Mouse (Mus musculus): Measurements from ENCODE around the gene Trnau1ap.
"Not testable (repeated sequence)": the region's sequence is repeated elsewhere in the genome, so short reads cannot be mapped to it uniquely, and the experiment has no call there.

Gene Trnau1ap

DNA sequence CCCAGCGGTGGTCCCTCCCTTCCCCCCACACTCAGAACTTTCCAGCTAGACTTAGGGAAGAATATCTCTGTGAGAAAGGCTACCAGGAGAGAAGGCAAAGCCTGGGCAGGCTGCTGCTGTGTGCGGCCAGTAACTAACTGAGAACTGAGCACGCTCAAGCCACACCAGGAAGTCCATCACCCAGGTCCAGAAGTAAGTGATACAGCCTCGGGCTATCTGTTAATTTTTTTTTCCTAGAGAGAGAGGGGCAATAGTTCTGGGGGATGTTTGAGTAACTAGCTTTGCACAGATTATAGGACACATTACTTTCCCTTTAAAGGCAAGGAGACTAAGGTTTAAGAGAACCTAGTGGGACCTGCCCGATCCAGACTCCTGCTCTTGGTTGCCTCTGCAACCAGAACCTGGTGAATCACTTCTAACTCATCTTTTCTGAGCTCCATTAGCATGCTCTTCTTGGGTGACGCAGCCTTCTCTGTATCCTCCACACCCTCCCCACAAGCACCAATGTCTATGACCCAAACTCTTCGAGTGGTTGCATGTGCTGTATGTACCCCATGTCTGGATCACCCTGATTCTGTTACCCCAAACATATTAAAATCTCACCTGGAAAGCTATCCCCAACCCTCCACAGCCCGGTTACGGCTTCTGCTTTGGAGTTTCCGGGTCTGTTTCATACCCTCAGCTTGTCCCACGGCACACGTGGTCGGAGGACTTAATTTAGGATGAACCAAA lies 15.2 kb upstream of the Trnau1ap start:
- DNase-seq (ENCODE audit: low read depth, low spot score), result no peak

DNA sequence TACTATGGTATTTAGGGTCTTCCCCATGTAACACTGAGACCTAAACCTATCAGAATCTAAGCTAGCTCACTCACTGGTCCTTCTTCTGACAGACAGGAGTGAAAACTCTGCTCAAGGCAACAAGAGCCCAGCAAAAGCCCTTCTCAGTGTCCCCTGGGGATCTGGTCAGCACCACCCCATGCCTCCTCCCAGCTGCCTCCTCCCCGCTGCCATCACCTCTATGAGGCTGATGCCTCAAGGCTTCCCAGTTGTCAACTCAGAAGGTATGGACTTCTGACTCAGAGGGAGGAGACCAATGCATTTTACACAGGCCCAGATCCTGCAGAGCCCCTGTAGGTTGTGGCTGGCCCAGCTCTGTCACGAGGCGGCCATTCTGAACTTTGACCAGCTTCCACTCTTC lies 12.1 kb upstream of the Trnau1ap start:
- no peak for DNase-seq (ENCODE audit: low read depth, low spot score)

DNA sequence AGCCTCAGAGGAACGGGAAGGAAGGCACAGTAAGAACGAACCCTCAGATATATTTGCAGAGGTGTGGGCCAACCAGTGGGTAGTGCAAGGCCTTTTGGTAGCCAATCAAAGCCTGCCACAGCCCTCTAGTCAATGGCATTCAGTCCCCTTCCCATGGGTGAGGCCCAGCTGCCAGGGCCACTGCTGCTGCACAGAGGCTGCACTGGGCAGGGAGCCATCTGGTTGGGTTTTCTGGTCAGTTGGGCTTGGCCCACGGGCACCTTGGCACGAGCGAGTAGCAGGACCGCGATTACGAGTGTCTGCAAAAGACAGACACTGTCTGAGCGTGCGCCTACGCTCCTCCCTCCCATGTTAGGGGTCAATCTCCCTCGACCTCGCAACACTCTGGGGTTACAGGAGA lies 9.6 kb upstream of the Trnau1ap start:
- DNase-seq (ENCODE audit: low read depth, low spot score), result no peak

DNA sequence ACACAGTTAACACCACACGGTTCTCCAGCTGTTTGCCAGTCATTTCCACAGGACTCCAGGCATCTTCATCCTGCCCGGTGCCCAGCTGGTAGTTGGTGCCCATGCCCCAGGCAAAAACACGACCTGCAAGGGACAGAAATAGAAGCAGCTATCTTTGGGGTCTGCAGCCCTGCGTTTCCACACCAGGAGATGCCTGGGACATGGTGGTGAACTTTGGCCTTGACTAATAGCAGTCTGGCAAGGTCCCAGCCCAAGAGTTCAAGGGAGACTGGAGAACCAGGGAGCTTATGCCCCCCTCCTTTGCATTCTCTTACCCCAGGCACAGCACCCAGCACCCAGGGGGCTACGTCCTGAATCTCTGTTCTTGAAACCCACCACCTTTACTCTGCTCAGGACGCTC lies 3.5 kb upstream of the Trnau1ap start:
- no peak for DNase-seq (ENCODE audit: low read depth, low spot score)

DNA sequence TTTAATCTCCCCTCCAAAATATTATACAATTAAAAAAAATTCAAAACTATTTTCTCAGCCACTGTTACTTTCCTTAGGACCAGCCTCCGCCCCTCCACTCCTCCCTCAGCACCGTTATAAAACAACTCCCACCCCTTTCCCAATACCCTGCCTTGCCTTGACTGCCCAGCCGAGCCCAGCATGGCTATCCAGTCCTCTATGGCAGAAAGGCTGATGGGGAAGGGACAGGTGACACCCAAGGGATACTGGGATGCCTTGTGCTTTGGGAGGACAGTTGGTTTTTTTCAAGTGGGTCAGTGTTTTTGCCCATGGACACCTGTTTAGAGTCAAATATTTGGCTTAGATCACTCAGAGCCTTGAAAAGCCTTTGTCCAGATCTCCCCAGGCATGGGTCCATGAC lies 2.6 kb upstream of the Trnau1ap start:
- no peak for DNase-seq (ENCODE audit: low read depth, low spot score)

DNA sequence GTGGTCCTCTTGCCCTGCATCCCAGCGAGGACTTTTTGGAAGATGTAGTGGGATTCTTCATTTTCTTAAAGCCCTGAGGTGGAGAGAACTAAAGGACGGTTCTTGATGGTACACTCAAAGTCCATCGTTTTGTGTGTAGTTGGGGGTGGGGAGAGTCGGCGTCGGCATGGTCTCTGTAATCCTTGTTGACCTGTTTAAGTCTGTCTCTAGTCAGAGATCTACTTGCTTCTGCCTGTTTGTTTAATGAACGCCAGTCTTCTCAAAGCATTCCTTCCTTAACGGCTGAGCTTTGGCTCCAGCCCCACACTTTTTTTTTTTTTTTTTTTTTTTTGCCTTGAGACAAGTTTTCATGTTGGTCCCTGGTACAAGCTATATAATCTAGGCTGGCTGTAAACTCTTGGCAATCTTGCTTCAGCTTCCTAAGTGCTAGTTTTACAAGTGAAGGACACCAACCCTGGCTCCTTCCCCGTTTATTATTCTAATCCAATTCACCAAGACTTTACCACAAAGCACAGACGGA lies 557 bp upstream of the Trnau1ap start:
- DNase-seq (ENCODE audit: low read depth, low spot score), result no peak

DNA sequence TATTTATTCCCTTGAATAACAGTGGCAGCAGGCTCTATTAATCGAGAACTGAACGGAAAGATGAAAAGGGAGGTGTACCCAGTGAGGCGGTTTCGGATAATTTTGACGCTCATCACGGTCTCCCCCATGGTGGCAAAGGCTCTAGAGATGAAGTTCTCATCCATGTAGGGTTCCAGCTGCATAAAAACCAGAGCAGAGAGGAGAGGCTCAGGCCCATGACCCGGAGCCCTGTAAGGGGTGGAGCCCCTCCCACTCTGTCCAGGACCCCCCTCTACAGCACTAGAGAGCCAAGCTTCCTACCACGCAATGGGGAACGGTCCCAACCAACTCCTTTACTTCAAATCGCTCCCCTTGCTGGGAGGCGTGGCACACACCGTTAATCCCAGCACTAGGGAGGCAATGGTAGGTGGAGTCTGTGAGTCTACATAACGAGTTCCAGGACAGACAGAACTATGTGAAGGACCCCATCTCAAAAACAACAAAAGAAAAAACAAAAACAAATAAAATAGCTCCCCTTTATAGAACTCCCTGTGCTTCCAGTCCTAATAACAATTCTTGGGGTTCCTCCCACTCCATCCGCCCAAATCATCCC lies 851 bp downstream of the Trnau1ap start:
- no peak for DNase-seq (ENCODE audit: low read depth, low spot score)

DNA sequence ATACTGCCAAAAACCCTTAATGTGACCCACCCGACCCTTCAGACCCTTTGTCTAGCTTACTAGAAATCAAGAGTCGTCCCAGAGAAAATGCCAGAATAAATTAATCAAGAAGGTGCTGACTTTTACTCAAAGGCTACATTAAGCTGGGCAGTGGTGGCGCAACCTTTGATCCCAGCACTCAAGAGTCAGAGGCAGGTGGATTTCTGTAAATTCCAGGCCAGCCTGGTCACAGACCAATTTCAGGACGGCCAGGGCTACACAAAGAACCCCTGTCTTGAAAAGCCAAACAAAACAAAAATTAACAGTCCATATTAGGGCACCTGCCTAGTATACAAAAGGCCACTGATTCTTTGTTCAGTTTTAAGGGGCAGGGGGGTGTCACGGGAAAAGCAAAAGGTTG lies 2.9 kb downstream of the Trnau1ap start:
- no peak for DNase-seq (ENCODE audit: low read depth, low spot score)

DNA sequence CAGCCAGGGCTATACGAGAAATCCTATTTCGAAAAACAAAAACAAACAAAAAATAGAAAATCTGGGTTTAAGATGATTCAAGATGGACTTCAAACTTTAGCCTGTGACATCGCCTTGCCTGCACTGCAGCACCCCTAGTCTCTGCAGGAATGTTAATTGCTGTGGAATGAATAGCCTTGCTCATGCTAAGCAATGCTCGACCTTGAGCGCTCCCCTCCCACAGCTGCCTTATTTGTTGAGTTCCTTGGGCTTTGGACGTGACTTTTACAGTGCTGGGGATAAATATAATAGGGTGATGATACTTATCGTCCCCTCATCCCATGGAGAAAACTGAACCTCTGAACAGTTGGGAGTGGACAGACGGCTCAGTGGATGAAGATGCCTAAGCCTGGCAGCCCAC lies 13.6 kb downstream of the Trnau1ap start:
- no peak for DNase-seq (ENCODE audit: low read depth, low spot score)

DNA sequence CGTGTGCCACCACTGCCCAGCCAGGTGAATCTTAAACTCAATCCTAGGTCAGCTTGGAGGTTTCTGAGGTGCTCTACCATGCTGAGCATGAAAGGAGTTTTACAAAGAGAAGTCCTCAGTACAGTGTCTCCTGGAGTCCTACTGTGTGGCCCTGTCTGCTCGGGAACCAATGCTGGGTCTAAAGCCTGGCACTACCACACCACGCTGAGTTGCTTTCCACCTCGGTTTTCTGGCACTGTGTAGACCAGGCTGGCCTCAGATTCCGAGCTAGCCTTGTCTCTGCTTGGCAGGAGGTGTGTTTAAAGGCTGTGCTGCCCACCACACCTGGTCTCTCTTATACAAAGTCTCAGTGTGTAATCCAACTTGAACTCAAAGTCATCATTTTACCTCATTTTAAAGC lies 16.7 kb downstream of the Trnau1ap start:
- no peak for DNase-seq (ENCODE audit: low read depth, low spot score)

DNA sequence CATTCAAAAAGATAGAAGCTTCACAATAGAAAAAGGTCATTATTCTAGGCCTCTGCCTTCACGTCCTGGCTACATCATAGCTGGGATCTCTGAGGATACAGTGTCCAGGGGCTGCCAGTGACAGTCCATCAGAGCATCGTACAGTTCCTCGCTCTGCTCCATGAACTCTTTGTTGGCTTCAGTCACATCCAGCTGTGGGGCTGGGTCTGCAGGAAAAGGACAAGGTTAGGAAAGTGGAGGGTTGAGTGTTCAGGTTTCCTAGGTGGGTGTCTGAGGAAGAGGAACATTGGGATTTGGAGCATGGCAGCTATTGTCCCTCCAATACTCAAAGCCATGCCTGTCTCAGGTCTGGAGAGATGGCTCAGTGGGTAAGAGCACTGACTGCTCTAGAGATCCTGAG lies 17.5 kb downstream of the Trnau1ap start:
- DNase-seq (ENCODE audit: low read depth, low spot score), result no peak

DNA sequence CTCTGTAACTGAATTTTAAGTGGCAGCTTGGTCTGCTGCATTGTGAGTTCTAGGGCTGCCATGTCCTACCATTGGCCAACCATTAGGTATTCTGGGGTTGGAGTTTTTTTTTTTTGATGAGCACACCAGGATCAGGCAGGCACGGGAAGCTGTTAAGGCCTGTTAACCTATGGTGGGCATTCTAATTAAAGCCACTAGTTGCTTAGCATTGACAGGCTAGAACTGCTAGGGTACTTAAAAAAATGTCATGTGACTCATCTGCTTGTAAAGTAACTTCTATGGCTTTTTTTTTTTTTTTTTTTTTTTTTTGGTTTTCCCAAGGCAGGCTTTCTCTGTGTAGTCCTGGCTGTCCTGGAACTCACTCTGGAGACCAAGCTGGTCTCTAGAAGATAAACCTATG lies 18.1 kb downstream of the Trnau1ap start:
- DNase-seq (ENCODE audit: low read depth, low spot score), result no peak

DNA sequence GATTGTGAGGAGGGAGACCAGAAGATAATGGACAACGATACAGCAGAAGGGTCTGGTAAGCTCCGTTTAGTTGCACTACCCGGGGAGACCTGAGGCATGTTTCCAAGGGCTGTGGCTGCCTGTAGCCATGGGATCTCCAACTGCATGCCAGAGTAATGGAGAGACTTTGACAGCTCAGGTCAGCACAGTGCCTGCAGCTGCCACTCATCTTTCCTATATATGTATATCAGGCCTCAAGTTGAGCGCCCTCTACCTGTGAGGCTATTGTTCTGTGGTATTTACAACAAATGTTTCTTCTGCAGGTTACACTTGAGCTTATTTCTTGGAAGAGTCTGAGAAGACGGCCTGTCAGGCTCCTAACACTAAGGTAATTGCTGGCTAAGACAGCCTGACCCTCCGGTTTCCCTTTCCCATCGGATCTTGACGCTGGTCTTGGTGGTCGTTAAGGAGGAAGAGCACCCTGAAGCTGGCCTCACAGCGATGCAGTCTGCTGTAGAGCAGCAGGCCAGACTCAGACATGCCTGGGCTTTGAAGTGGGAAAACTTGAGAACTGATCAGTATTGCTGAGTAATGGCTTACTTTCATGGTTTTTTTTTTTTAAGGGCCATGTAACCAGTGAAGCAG lies 19.4 kb downstream of the Trnau1ap start:
- no peak for DNase-seq (ENCODE audit: low read depth, low spot score)

DNA sequence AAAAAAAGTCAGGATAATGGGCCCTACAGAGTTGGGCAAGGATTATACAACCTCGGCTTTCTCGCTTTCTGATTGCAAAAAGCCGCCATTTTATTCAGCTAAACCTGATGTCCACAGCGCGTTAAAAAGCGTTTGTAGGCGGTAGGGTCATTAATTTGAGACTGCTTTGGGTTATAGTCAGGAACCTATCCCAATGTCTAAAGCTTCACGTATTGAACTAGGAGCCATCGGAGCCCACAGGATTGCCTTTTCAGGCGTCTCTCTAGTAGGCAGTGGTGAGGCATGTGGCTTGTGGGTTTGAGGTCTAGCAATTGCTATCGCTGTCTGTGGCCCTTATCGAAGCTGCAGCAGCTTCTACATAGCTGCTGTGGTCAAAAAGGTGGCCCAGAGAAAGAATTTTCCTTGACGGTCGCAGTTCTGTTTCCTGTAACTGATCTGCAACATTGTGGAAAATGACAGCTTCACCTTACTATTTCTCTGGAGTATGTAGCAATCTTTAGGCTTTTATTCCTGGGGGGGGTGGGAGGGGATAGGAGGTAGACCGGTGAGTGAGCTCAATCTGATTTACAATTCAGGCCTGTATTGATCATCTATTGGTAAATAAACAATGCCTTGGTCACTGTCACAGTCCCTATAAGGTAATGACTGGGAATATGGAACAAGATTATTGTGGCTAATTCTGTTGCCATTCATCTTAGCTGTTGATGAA lies 20.0 kb downstream of the Trnau1ap start:
- DNase-seq (ENCODE audit: low read depth, low spot score), result no peak

DNA sequence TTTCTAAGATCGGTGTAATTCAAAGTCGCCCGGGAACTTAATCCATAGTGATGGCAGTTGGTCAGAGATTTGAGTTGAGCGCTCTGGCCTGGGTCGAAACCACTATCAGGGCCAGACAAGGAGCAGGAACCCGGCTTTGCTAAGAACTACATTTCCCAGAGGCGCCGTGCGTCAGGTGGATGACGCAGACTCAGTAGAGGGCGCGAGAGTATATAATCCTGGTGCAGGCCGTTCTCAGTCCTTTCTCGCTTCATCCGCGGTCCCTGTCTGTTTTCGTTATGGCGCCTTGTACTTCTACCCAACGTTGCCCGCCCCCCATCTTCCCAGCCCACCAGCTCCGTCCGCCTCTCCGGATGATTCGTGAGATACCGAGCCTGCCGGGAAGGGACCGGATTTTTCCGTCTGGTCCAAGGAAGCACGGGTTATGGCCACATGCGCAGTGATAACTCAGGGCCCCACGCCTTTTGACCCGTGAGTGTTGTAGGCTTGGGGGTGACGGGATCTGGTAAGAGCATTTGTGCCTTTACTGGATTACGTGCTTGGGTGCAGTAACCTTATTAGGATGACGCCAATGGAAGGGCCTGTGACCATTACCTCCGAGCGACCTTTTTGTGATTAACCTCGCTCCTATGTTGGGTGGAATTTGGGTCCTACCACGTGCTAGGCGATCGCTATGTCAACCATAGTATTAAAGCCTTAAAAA lies 20.8 kb downstream of the Trnau1ap start:
- peak; percentile 84 for DNase-seq (ENCODE audit: low read depth, low spot score)

DNA sequence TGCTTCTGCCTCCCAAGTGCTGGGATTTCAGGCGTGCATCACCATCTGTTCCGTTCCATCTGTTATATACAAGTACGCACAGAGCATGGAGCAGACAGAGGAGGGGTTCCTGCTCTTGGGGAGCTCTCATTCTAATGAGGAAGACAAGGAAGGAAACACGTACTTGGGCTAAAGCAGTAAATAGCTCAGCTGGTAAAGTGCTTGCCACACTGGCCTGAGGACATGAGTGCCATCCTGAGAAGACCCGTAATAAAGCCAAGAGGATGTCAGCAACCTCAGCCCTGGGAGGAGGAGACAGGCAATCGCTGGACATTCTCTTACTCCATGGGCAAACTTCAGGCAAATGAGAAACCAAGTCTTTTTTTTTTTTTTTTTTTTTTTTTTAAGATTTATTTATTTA lies 23.3 kb downstream of the Trnau1ap start:
- DNase-seq (ENCODE audit: low read depth, low spot score), result no peak

DNA sequence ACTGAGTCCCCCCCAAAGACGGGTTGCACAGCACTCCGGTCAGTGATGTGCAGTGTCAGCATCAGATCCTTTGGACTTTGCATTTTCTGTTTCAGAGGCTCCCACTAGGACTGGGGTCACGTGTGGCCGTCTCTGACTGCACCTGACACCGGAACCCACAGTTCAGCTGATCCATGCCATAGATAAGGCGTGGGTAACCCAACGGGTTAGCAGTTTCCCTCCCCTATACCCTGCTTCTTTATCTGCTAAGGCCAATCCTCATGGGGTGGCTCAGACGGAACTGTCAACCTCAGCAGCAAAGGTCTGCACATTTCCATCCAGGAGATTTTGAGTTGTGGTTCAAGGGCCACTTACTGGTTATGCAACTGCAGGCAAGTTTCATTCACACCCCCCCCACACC lies 24.1 kb downstream of the Trnau1ap start:
- no peak for DNase-seq (ENCODE audit: low read depth, low spot score)

DNA sequence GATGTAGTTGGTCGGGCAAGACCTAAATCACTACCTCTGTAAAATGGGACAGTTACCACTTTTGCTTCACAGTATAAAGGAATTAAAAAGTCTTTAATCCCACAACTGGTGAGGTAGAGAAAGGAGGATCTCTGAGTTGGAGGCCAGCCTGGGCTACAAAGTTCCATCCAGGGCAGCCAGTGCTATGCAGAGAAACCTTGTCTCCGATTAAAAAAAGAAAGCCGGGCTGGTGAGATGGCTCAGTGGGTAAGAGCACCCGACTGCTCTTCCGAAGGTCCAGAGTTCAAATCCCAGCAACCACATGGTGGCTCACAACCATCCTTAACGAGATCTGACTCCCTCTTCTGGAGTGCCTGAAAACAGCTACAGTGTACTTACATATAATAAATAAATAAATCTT lies 25.9 kb downstream of the Trnau1ap start:
- DNase-seq (ENCODE audit: low read depth, low spot score), result not testable (repeated sequence)

DNA sequence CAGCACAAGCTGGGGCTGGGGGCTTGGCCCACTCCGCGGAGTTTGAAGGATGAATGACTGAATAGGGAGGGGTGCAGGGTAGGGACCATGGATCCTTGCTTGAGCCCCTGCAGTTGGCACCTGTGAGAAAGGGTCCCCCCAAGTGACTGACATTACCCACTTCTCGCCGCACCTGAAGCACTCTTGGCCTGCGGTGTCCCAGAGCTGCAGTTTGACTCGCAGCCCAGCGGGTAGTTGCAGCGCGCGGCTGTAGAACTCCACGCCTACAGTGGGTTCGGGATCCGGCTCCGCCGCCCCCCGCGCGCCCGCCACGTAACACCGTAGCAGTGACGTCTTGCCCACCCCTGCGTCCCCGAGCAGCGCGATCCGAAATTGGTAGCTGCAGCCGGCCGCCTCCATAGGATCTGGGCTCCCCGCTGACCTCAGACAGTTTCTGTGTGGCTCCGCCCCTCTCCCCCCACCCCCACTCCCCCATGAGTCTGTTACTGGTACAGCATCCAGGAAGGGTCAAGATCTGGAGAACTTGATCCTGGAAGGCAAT lies 26.3 kb downstream of the Trnau1ap start, which contains the start of gene Rab42:
TSS of gene Rab42 (minus strand) at position 447 of the 541 bp plus-strand sequence.
- no peak for DNase-seq (ENCODE audit: low read depth, low spot score)

DNA sequence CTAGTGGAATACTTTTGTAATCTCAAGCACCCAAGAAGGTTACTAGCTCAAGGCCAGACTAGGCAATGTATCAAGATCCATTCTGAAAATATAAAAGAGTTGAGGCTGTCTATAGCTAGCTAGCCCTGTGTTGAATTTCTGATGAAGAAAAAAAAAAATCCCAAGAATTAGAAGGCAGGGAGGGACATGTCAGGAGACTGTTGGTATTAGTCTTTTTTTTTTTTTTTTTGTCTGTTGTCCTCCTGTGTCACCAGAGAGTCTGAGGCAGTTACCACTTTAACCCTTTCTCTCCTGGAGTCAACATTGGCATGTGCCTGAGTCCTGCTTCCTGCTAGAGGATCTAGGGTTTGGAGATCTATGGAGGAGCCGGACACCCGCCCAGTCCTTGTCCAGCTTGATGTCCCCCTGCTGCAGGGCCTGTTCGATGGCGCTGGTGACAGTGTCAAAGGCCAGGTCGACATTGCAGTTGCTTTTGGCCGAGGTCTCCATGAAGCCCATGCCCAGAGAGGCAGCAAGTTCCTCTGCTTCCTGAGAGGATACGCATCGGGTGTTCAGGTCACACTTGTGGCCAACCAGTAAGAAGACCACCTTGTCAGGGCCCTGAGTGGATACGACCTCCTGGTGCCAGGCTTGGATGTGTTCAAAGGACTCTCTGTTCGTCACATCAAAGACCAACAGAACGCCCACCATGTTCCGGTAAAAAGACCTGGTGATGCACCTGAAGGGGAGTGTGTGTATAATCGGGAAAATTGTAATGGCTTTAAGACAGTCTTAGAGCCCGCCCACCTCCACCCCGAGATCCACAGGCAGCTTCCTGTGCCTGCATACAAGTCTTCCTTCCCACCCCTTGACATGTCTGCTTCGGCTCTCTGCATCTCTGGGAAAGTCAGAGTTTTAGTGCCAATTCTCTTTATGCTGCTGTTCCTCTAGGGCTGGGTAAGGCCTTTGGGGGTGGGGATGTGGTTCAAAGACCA lies 27.1 kb downstream of the Trnau1ap start:
- no peak for DNase-seq (ENCODE audit: low read depth, low spot score)

Data from embryo, embryonic 11.5 days (tissue).